Mouse (Mus musculus) kidney, adult 2 months (tissue): ENCODE data around the gene Zfp683. TPM values are rescaled to one million over a fixed set of nuclear protein-coding genes. Genes with fewer than 3 reads are reported as not detected.
A peak's percentile ranks its signal among the peaks of the same experiment; 100 is the strongest.

Experiments
- DNase-seq: peaks from one replicate; pipeline ENCODE4 v3.0.0; 2021
- H3K27ac ChIP-seq: fragments of 200-500 bp; 2 replicates; pipeline ENCODE4 v1.5.1; 2012; ENCODE audit warnings: low read depth, low read length, control low read depth, inconsistent platforms; ENCODE audit not compliant: insufficient read depth
- H3K27me3 ChIP-seq: fragments of 200-500 bp; replicated peaks from 2 replicates; pipeline ENCODE4 v1.6.1; 2012; ENCODE audit warnings: mild to moderate bottlenecking, moderate library complexity, low read length, inconsistent platforms; ENCODE audit not compliant: control insufficient read depth, insufficient read depth
- H3K36me3 ChIP-seq: fragments of 200-500 bp; 2 replicates; pipeline ENCODE4 v1.6.1; 2012; ENCODE audit warnings: mild to moderate bottlenecking, moderate library complexity, low read length, inconsistent platforms; ENCODE audit not compliant: control insufficient read depth, insufficient read depth
- H3K4me1 ChIP-seq: fragments of 200-500 bp; 2 replicates; pipeline ENCODE4 v1.6.1; 2011; ENCODE audit warnings: low read length; ENCODE audit not compliant: control insufficient read depth, insufficient read depth
- H3K4me3 ChIP-seq: fragments of 200-500 bp; 2 replicates; pipeline ENCODE4 v1.5.1; 2011; ENCODE audit warnings: mild to moderate bottlenecking, low read depth, low read length, control low read depth; ENCODE audit not compliant: insufficient read depth
- CTCF ChIP-seq: fragments of 200-500 bp; conservative IDR thresholded peaks from 2 replicates; pipeline ENCODE4 v1.5.1; 2011; ENCODE audit warnings: low read depth, mild to moderate bottlenecking, control low read depth, low read length, moderate library complexity, mixed read lengths; ENCODE audit not compliant: insufficient read depth, insufficient read length
- POLR2A ChIP-seq: fragments of 200-500 bp; IDR thresholded peaks from one replicate; pipeline ENCODE4 v1.6.1; 2011; ENCODE audit warnings: low read depth, low read length, control low read depth
- WGBS: fragments of 180-500 bp; shearing (Covaris S2); methylation state at CpG from one replicate; pipeline ENCODE4 v1.1.7; 2018; 5-methylcytosine and 5-hydroxymethylcytosine counted together
- polyA plus RNA-seq: library from polyadenylated mRNA; depleted of rRNA; stranded (reverse); fragments of >200 nt; gene quantifications from 2 replicates; pipeline ENCODE4 v1.2.3, GENCODE M21; 2012

Gene Zfp683
- polyA plus RNA-seq, 1 experiment, result 0.81 TPM

GRCm38 (mm10) chr4:134020621-134021020 is 33.0 kb upstream of the Zfp683 start:
- TF ChIP-seq CTCF (no peak), POLR2A (no peak)
- Histone ChIP-seq H3K27me3 (peaks cover 3% of the 10 kb centered on the region; the same call in 1 of the 2 replicates), H3K36me3 (no peaks in the 10 kb centered on the region), H3K4me1 (no peaks in the 10 kb centered on the region), H3K4me3 (no peak overlapping the region), H3K27ac (no peak overlapping the region)
- peak; percentile 76 for DNase-seq
- WGBS, result 3% methylated on average over 11 of the region's 11 CpGs

GRCm38 (mm10) chr4:134025802-134026201 is 27.8 kb upstream of the Zfp683 start:
- WGBS, result 65% methylated on average over 9 of the region's 9 CpGs
- Histone ChIP-seq H3K4me1 (no peaks in the 10 kb centered on the region), H3K27ac (no peak overlapping the region)

GRCm38 (mm10) chr4:134035953-134036352 is 17.7 kb upstream of the Zfp683 start:
- Histone ChIP-seq H3K36me3 (no peaks in the 10 kb centered on the region), H3K4me3 (no peak overlapping the region), H3K27ac (no peak overlapping the region), H3K4me1 (no peaks in the 10 kb centered on the region), H3K27me3 (no peaks in the 10 kb centered on the region)
- TF ChIP-seq CTCF, result peak; percentile 88
- no peak for TF ChIP-seq POLR2A
- DNase-seq, result peak; percentile 77
- WGBS, result 4% methylated on average over 16 of the region's 16 CpGs

More at GRCm38 (mm10) chr4:134025802-134026201, 27.8 kb upstream of the Zfp683 start:
- no peak for DNase-seq
- Histone ChIP-seq H3K4me3 (no peak overlapping the region), H3K36me3 (no peaks in the 10 kb centered on the region), H3K27me3 (no peaks in the 10 kb centered on the region)
- TF ChIP-seq CTCF (no peak), POLR2A (no peak)

GRCm38 (mm10) chr4:134041317-134042123 is 12.1 kb upstream of the Zfp683 start:
- H3K27me3 ChIP-seq, result no peaks in the 10 kb centered on the region
- no peak overlapping the region for H3K27ac ChIP-seq
- H3K36me3 ChIP-seq, result no peaks in the 10 kb centered on the region
- 30% methylated on average over 9 of the region's 9 CpGs for WGBS
- H3K4me3 ChIP-seq, result no peak overlapping the region
- no peaks in the 10 kb centered on the region for H3K4me1 ChIP-seq
- TF ChIP-seq CTCF, result no peak
- no peak for TF ChIP-seq POLR2A
- no peak for DNase-seq

GRCm38 (mm10) chr4:134043041-134043440 is 10.6 kb upstream of the Zfp683 start:
- no peaks in the 10 kb centered on the region for H3K36me3 ChIP-seq
- WGBS, result 53% methylated on average over 2 of the region's 2 CpGs
- H3K27me3 ChIP-seq, result no peaks in the 10 kb centered on the region
- no peak for DNase-seq
- no peaks in the 10 kb centered on the region for H3K4me1 ChIP-seq
- H3K27ac ChIP-seq, result no peak overlapping the region
- no peak overlapping the region for H3K4me3 ChIP-seq
- TF ChIP-seq POLR2A (no peak), CTCF (no peak)

GRCm38 (mm10) chr4:134047648-134048047 is 6.0 kb upstream of the Zfp683 start:
- TF ChIP-seq CTCF (no peak), POLR2A (no peak)
- Histone ChIP-seq H3K36me3 (no peaks in the 10 kb centered on the region), H3K27me3 (no peaks in the 10 kb centered on the region), H3K27ac (no peak overlapping the region), H3K4me1 (no peaks in the 10 kb centered on the region), H3K4me3 (no peak overlapping the region)
- no peak for DNase-seq
- WGBS, result 70% methylated on average over 5 of the region's 5 CpGs

GRCm38 (mm10) chr4:134051912-134052311 is 1.7 kb upstream of the Zfp683 start:
- TF ChIP-seq POLR2A (no peak), CTCF (no peak)
- DNase-seq, result no peak

More at GRCm38 (mm10) chr4:134051912-134052311, 1.7 kb upstream of the Zfp683 start:
- no peaks in the 10 kb centered on the region for H3K27me3 ChIP-seq
- H3K27ac ChIP-seq, result no peak overlapping the region
- H3K4me3 ChIP-seq, result no peak overlapping the region
- 82% methylated on average over 5 of the region's 5 CpGs for WGBS
- H3K36me3 ChIP-seq, result no peaks in the 10 kb centered on the region
- no peaks in the 10 kb centered on the region for H3K4me1 ChIP-seq
